Mouse (Mus musculus) heart, postnatal 0 days (tissue): ENCODE measurements around the gene Fut1.

Source experiments
- CTCF ChIP-seq: IDR thresholded peaks from 2 replicates; pipeline ENCODE4 v1.5.1; 2016; ENCODE audit warnings: antibody characterized with exemption, control low read depth, low read depth
- EP300 ChIP-seq: IDR thresholded peaks from 2 replicates; pipeline ENCODE4 v1.6.1; 2016; ENCODE audit warnings: antibody characterized with exemption, low read depth

DNA sequence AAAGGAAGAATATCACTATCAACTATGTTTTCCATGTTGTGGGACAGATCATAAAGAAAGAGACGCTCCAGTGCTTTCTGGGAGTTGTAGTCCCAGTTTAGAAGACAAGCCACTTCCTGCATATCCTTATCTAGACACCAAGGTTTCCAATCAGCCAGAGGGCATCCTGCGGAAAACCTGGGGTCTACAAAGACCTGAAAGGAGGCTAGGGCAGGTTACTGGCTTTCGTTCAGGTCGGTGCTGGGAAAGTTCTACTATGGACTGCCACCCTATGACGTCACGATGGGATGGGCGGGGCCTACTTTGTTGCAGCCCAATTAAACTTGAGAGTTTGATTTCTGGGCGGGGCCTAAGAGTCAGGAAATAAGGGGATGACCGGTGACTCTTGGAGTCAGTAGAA is 4.4 kb downstream of the Fut1 start, which contains the start of gene Izumo1:
- TF ChIP-seq CTCF (no peak), EP300 (no peak)
